Mouse (Mus musculus) embryo, embryonic 9.5 days (tissue): ENCODE measurements around the gene Xylt1.

ENCODE experiments used
- DNase-seq: peaks from one replicate; pipeline ENCODE4 v3.0.0-alpha.2; 2017; ENCODE audit errors: extremely low spot score

Gene Xylt1

GRCm38 (mm10) chr7:117380418-117381187, at the start of gene Xylt1:
Gene Xylt1, plus strand, starts transcription at chr7:117380979.
- DNase-seq, result peak; percentile 88

- DNase-seq, result no peak
Observed at GRCm38 (mm10) chr7:117333936-117334335, 46.8 kb upstream of the Xylt1 start.

- DNase-seq, result no peak
Observed at GRCm38 (mm10) chr7:117356316-117356715, 24.5 kb upstream of the Xylt1 start.

- DNase-seq, result no peak
Observed at GRCm38 (mm10) chr7:117357425-117358194, 23.2 kb upstream of the Xylt1 start.

- DNase-seq, result no peak
Observed at GRCm38 (mm10) chr7:117361281-117361680, 19.5 kb upstream of the Xylt1 start.

GRCm38 (mm10) chr7:117362493-117362892, 18.3 kb upstream of the Xylt1 start:
- no peak for DNase-seq

GRCm38 (mm10) chr7:117368647-117369289, 12.0 kb upstream of the Xylt1 start:
- no peak for DNase-seq

GRCm38 (mm10) chr7:117369290-117369941, 11.4 kb upstream of the Xylt1 start:
- no peak for DNase-seq

- peak; percentile 51 for DNase-seq
Observed at GRCm38 (mm10) chr7:117375886-117376309, 4.9 kb upstream of the Xylt1 start.

GRCm38 (mm10) chr7:117377138-117377537, 3.6 kb upstream of the Xylt1 start:
- DNase-seq, result no peak

- no peak for DNase-seq
Observed at GRCm38 (mm10) chr7:117380036-117380417, 752 bp upstream of the Xylt1 start.

GRCm38 (mm10) chr7:117381188-117381981, 606 bp downstream of the Xylt1 start:
- DNase-seq, result peak; percentile 71

- DNase-seq, result peak; percentile 19
Observed at GRCm38 (mm10) chr7:117382006-117382405, 1.2 kb downstream of the Xylt1 start.

- peak; percentile 33 for DNase-seq
Observed at GRCm38 (mm10) chr7:117383147-117383940, 2.6 kb downstream of the Xylt1 start.

GRCm38 (mm10) chr7:117386376-117386775, 5.6 kb downstream of the Xylt1 start:
- DNase-seq, result no peak

- DNase-seq, result no peak
Observed at GRCm38 (mm10) chr7:117388284-117388988, 7.7 kb downstream of the Xylt1 start.

- no peak for DNase-seq
Observed at GRCm38 (mm10) chr7:117389048-117389447, 8.3 kb downstream of the Xylt1 start.

- no peak for DNase-seq
Observed at GRCm38 (mm10) chr7:117392863-117393569, 12.2 kb downstream of the Xylt1 start.

GRCm38 (mm10) chr7:117393976-117394375, 13.2 kb downstream of the Xylt1 start:
- no peak for DNase-seq
